Mouse (Mus musculus) embryonic facial prominence, embryonic 15.5 days (tissue): ENCODE measurements at regions not wholly inside any gene's neighbourhood (a gene's known extent, or its start where the extent isn't known, plus 50 kb on each side); places are given as distances from the start of the nearest gene placed in this dataset.

ENCODE experiments used
- ATAC-seq: fragments of 200-750 bp; cut with Nextera tagmentation; 2 replicates; pipeline ENCODE4 v1.8.0; 2017; ENCODE audit warnings: low read depth, moderate TSS enrichment; ENCODE audit not compliant: insufficient number of reproducible peaks, low FRiP score, low TSS enrichment
- H3K27ac ChIP-seq: fragments of 300-500 bp; sonication (generic); replicated peaks from 2 replicates; pipeline ENCODE4 v1.5.1; 2015; ENCODE audit warnings: mild to moderate bottlenecking, inconsistent platforms
- H3K27me3 ChIP-seq: fragments of 300-500 bp; sonication (generic); 2 replicates; pipeline ENCODE4 v1.6.1; 2015; ENCODE audit warnings: inconsistent platforms
- H3K36me3 ChIP-seq: fragments of 300-500 bp; sonication (generic); 2 replicates; pipeline ENCODE4 v1.6.1; 2015; ENCODE audit warnings: mild to moderate bottlenecking, inconsistent platforms
- H3K4me1 ChIP-seq: fragments of 300-500 bp; sonication (generic); 2 replicates; pipeline ENCODE4 v1.6.1; 2015; ENCODE audit warnings: inconsistent platforms
- H3K4me2 ChIP-seq: fragments of 300-500 bp; sonication (generic); replicated peaks from 2 replicates; pipeline ENCODE4 v1.6.1; 2015; ENCODE audit warnings: mild to moderate bottlenecking, inconsistent platforms
- H3K4me3 ChIP-seq: fragments of 300-500 bp; sonication (generic); replicated peaks from 2 replicates; pipeline ENCODE4 v1.5.1; 2015; ENCODE audit warnings: mild to moderate bottlenecking, inconsistent platforms
- H3K9ac ChIP-seq: fragments of 300-500 bp; sonication (generic); 2 replicates; pipeline ENCODE4 v1.6.1; 2015; ENCODE audit warnings: inconsistent platforms
- H3K9me3 ChIP-seq: fragments of 300-500 bp; sonication (generic); replicated peaks from 2 replicates; pipeline ENCODE4 v1.6.1; 2016; ENCODE audit warnings: inconsistent platforms
- WGBS: fragments of 180-500 bp; shearing (Covaris S2); methylation state at CpG from one replicate; pipeline ENCODE4 v1.1.7; 2015; 5-methylcytosine and 5-hydroxymethylcytosine counted together

GRCm38 (mm10) chr4:31404840-31405714 is 558.8 kb upstream of the Map3k7 start:
- Histone ChIP-seq H3K4me3 (peak overlapping the region; percentile 6), H3K4me1 (peaks cover 17% of the 10 kb centered on the region), H3K27ac (peak overlapping the region; percentile 63; the same call in 1 of the 2 replicates), H3K27me3 (no peaks in the 10 kb centered on the region), H3K9ac (no peak overlapping the region), H3K36me3 (no peaks in the 10 kb centered on the region), H3K9me3 (no peaks in the 10 kb centered on the region), H3K4me2 (peak overlapping the region; percentile 35)
- 18% methylated on average over 16 of the region's 16 CpGs for WGBS
- ATAC-seq: 0 out of 2 replicates have a peak, but pooled peaks have one; percentile 60

- WGBS: 52% methylated on average over 3 of the region's 3 CpGs
- Histone ChIP-seq H3K9ac (no peak overlapping the region), H3K9me3 (no peaks in the 10 kb centered on the region), H3K4me3 (no peak overlapping the region), H3K4me1 (peaks cover 4% of the 10 kb centered on the region; the same call in 1 of the 2 replicates), H3K36me3 (no peaks in the 10 kb centered on the region), H3K27ac (no peak overlapping the region), H3K27me3 (no peaks in the 10 kb centered on the region), H3K4me2 (no peak overlapping the region)
- ATAC-seq: no peak
Measured at GRCm38 (mm10) chr4:31410157-31410556, 553.7 kb upstream of the Map3k7 start.

GRCm38 (mm10) chr4:31411770-31412525 is 551.9 kb upstream of the Map3k7 start:
- no peaks in the 10 kb centered on the region for H3K36me3 ChIP-seq
- H3K4me3 ChIP-seq: no peak overlapping the region
- H3K9ac ChIP-seq: no peak overlapping the region
- H3K4me2 ChIP-seq: no peak overlapping the region
- 85% methylated on average over 9 of the region's 9 CpGs for WGBS
- no peak overlapping the region for H3K27ac ChIP-seq
- no peaks in the 10 kb centered on the region for H3K27me3 ChIP-seq
- H3K9me3 ChIP-seq: no peaks in the 10 kb centered on the region
- ATAC-seq: no peak
- H3K4me1 ChIP-seq: no peaks in the 10 kb centered on the region

- Histone ChIP-seq H3K4me2 (no peak overlapping the region), H3K27ac (no peak overlapping the region), H3K27me3 (no peaks in the 10 kb centered on the region), H3K4me1 (0 out of 2 replicates have a peak, but pooled peaks cover 6% of the 10 kb centered on the region), H3K9ac (no peak overlapping the region), H3K4me3 (no peak overlapping the region), H3K9me3 (no peaks in the 10 kb centered on the region), H3K36me3 (no peaks in the 10 kb centered on the region)
- WGBS: 59% methylated on average over 4 of the region's 4 CpGs
- ATAC-seq: no peak
Measured at GRCm38 (mm10) chr4:31417161-31417560, 546.7 kb upstream of the Map3k7 start.

- Histone ChIP-seq H3K9ac (no peak overlapping the region), H3K27me3 (no peaks in the 10 kb centered on the region), H3K36me3 (no peaks in the 10 kb centered on the region), H3K9me3 (no peaks in the 10 kb centered on the region), H3K27ac (no peak overlapping the region), H3K4me1 (0 out of 2 replicates have a peak, but pooled peaks cover 6% of the 10 kb centered on the region), H3K4me2 (no peak overlapping the region), H3K4me3 (no peak overlapping the region)
- WGBS: 6% methylated on average over 6 of the region's 6 CpGs
- ATAC-seq: 0 out of 2 replicates have a peak, but pooled peaks have one; percentile 15
Measured at GRCm38 (mm10) chr4:31419240-31419639, 544.7 kb upstream of the Map3k7 start.

- Histone ChIP-seq H3K4me3 (no peak overlapping the region), H3K27ac (no peak overlapping the region), H3K4me2 (no peak overlapping the region), H3K36me3 (no peaks in the 10 kb centered on the region), H3K27me3 (no peaks in the 10 kb centered on the region), H3K4me1 (0 out of 2 replicates have a peak, but pooled peaks cover 6% of the 10 kb centered on the region), H3K9me3 (no peaks in the 10 kb centered on the region), H3K9ac (no peak overlapping the region)
- 82% methylated on average over 9 of the region's 9 CpGs for WGBS
- no peak for ATAC-seq
Measured at GRCm38 (mm10) chr4:31420167-31420566, 543.7 kb upstream of the Map3k7 start.

GRCm38 (mm10) chr4:31421386-31421785 is 542.5 kb upstream of the Map3k7 start:
- Histone ChIP-seq H3K9me3 (no peaks in the 10 kb centered on the region), H3K27me3 (no peaks in the 10 kb centered on the region), H3K27ac (no peak overlapping the region), H3K4me3 (no peak overlapping the region), H3K36me3 (no peaks in the 10 kb centered on the region), H3K4me2 (no peak overlapping the region), H3K9ac (no peak overlapping the region), H3K4me1 (0 out of 2 replicates have a peak, but pooled peaks cover 6% of the 10 kb centered on the region)
- no peak for ATAC-seq
- 72% methylated on average over 5 of the region's 5 CpGs for WGBS

- H3K4me3 ChIP-seq: no peak overlapping the region
- no peaks in the 10 kb centered on the region for H3K27me3 ChIP-seq
- no peaks in the 10 kb centered on the region for H3K36me3 ChIP-seq
- no peak for ATAC-seq
- H3K27ac ChIP-seq: no peak overlapping the region
- H3K4me1 ChIP-seq: no peaks in the 10 kb centered on the region
- H3K9me3 ChIP-seq: no peaks in the 10 kb centered on the region
- WGBS: 60% methylated on average over 7 of the region's 7 CpGs
- H3K9ac ChIP-seq: no peak overlapping the region
- H3K4me2 ChIP-seq: no peak overlapping the region
Measured at GRCm38 (mm10) chr4:31425135-31425534, 538.8 kb upstream of the Map3k7 start.

- Histone ChIP-seq H3K4me1 (no peaks in the 10 kb centered on the region), H3K4me3 (no peak overlapping the region), H3K4me2 (no peak overlapping the region), H3K36me3 (no peaks in the 10 kb centered on the region), H3K27ac (no peak overlapping the region), H3K9me3 (no peaks in the 10 kb centered on the region), H3K27me3 (no peaks in the 10 kb centered on the region), H3K9ac (no peak overlapping the region)
- no peak for ATAC-seq
- 83% methylated on average over 4 of the region's 4 CpGs for whole genome bisulfite sequencing
Measured at GRCm38 (mm10) chr4:31425716-31426115, 538.2 kb upstream of the Map3k7 start.

GRCm38 (mm10) chr4:31426169-31427030 is 537.5 kb upstream of the Map3k7 start:
- Histone ChIP-seq H3K27ac (no peak overlapping the region), H3K27me3 (no peaks in the 10 kb centered on the region), H3K4me3 (no peak overlapping the region), H3K4me1 (no peaks in the 10 kb centered on the region), H3K4me2 (no peak overlapping the region), H3K9me3 (no peaks in the 10 kb centered on the region), H3K36me3 (no peaks in the 10 kb centered on the region), H3K9ac (no peak overlapping the region)
- 55% methylated on average over 7 of the region's 7 CpGs for WGBS
- ATAC-seq: no peak

- ATAC-seq: no peak
- no peaks in the 10 kb centered on the region for H3K27me3 ChIP-seq
- no peaks in the 10 kb centered on the region for H3K4me1 ChIP-seq
- 75% methylated on average over 7 of the region's 7 CpGs for WGBS
- H3K9me3 ChIP-seq: no peaks in the 10 kb centered on the region
- H3K4me3 ChIP-seq: no peak overlapping the region
- no peak overlapping the region for H3K4me2 ChIP-seq
- no peaks in the 10 kb centered on the region for H3K36me3 ChIP-seq
- no peak overlapping the region for H3K27ac ChIP-seq
- H3K9ac ChIP-seq: no peak overlapping the region
Measured at GRCm38 (mm10) chr4:31433943-31434342, 530.0 kb upstream of the Map3k7 start.
